Mouse (Mus musculus) small intestine, adult 2 months (tissue): ENCODE results near the gene A530016L24Rik.

ENCODE experiments used
- CTCF ChIP-seq: fragments of 200-500 bp; IDR thresholded peaks from 2 replicates; pipeline ENCODE4 v1.5.1; 2012; ENCODE audit warnings: low read depth, mild to moderate bottlenecking, control low read depth, inconsistent platforms, low read length, moderate library complexity, mixed read lengths; ENCODE audit not compliant: insufficient replicate concordance, insufficient read length; ENCODE audit errors: extremely low read depth
- POLR2A ChIP-seq: fragments of 200-500 bp; IDR thresholded peaks from 2 replicates; pipeline ENCODE4 v1.6.1; 2012; ENCODE audit warnings: low read depth, mild to moderate bottlenecking, control low read depth, inconsistent platforms, low read length, moderate library complexity

DNA sequence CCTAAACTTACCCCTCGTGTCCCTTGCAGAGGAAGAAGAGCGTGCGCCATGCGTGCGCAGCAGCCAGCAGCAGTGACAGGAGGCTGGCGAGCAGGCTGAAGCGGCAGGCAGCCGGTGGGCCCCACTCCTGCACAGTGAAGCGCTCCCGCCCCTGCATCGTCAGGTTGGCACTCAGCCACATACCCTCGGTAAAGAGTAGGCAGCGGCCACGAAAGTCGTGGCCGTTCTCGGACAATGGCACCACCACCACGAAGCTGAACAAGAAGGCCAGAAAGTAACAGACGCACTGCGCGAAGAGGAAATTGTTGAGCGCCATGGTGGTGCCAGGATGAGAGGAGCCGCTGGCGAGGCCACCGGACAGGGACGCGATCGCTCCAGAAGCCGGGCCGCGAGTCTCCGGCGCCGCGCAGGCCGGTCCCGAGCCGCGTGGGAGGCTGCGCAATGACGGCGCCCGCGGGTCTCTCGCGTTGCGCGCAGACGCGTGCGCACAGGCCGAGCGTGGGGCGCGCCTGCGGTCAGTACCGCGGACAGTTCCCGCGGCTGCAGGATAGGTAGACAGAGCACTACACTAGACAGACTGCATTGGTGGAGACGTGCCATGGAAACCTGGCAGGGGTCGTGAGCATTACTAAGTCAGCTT, 21.6 kb downstream of the A530016L24Rik start:
- TF ChIP-seq CTCF (no peak), POLR2A (no peak)
